ENCODE assay signal across 7 mouse cellular contexts in genomic region chr12:84174871-84175270, GRCm38 (mm10). TPM values are rescaled to one million over a fixed set of nuclear protein-coding genes. Genes with fewer than 3 reads are reported as not detected.
DNase-seq lines count a peak whose midpoint lies in the region; ATAC-seq and TF ChIP-seq lines count a peak whose summit lies in the region.

No protein-coding gene starts in this region.

- H3K36me3 ChIP-seq in G1E (replicated peaks), result peaks cover 85% of the 10 kb centered on the region
- peaks cover 39% of the 10 kb centered on the region for H3K36me3 ChIP-seq in heart, embryonic 10.5 days
- H3K36me3 ChIP-seq in kidney, embryonic 15.5 days, result peaks cover 38% of the 10 kb centered on the region

- H3K4me3 ChIP-seq in G1E (ENCODE audit: low read depth, low read length), result peak overlapping the region; percentile 65; the same call in 1 of the 2 replicates
- 0 out of 2 replicates have a peak overlapping the region, but pooled peaks have one; percentile 61 for H3K4me3 ChIP-seq in heart, embryonic 10.5 days
- peak overlapping the region; percentile 42; the same call in 1 of the 2 replicates for H3K4me3 ChIP-seq in kidney, embryonic 15.5 days (replicated peaks)

- peaks cover 96% of the 10 kb centered on the region for H3K4me1 ChIP-seq in G1E (ENCODE audit: insufficient read depth, low read depth, low read length)
- H3K4me1 ChIP-seq in heart, embryonic 10.5 days, result peaks cover 67% of the 10 kb centered on the region
- H3K4me1 ChIP-seq in kidney, embryonic 15.5 days, result peaks cover 68% of the 10 kb centered on the region

- ATAC-seq in G1E (ENCODE audit: extremely low read depth, insufficient number of reproducible peaks, low FRiP score, poor library complexity, severe bottlenecking), result no peak
- ATAC-seq in kidney, embryonic 15.5 days (replicated peaks; ENCODE audit: low FRiP score), result no peak; the same call in 1 of the 2 replicates

- H3K27me3 ChIP-seq in G1E (ENCODE audit: insufficient read depth, low read length), result no peaks in the 10 kb centered on the region
- H3K27me3 ChIP-seq in heart, embryonic 10.5 days (ENCODE audit: insufficient read depth, poor library complexity, severe bottlenecking), result no peaks in the 10 kb centered on the region
- H3K27me3 ChIP-seq in kidney, embryonic 15.5 days, result no peaks in the 10 kb centered on the region

- 78% methylated on average over 6 of the region's 6 CpGs for WGBS in heart, embryonic 10.5 days
- WGBS in kidney, embryonic 15.5 days, result 68% methylated on average over 6 of the region's 6 CpGs

- TF ChIP-seq CTCF in G1E (IDR thresholded peaks at IDR 0.05; ENCODE audit: low read depth, low read length), result no peak

- H3K9me3 ChIP-seq in G1E (replicated peaks), result no peaks in the 10 kb centered on the region
- H3K9me3 ChIP-seq in heart, embryonic 10.5 days, result no peaks in the 10 kb centered on the region
- no peaks in the 10 kb centered on the region for H3K9me3 ChIP-seq in kidney, embryonic 15.5 days (replicated peaks)

- DNase-seq in G1E (ENCODE audit: low spot score), result no peak
- DNase-seq in adrenal gland, postnatal 25 days, result peak; percentile 75
- no peak for DNase-seq in heart, embryonic 10.5 days (ENCODE audit: low spot score)
- DNase-seq in lung, postnatal 10 days, result peak; percentile 93
- DNase-seq in urinary bladder, postnatal 36 days (ENCODE audit: low spot score in 2 of 2), result peak; percentile 88 to 96
- DNase-seq in cerebellum, postnatal 25 days, result no peak

- H3K9ac ChIP-seq in kidney, embryonic 15.5 days, result peak overlapping the region; percentile 42; the same call in 1 of the 2 replicates

- peak overlapping the region; percentile 61 for H3K4me2 ChIP-seq in kidney, embryonic 15.5 days

- H3K27ac ChIP-seq in heart, embryonic 10.5 days, result peak overlapping the region; percentile 95
- peak overlapping the region; percentile 93 for H3K27ac ChIP-seq in kidney, embryonic 15.5 days

RNA-seq across cellular contexts. Expression of gene Pnma1, which starts 26.6 kb away (rescaled TPM):
- 0.58 and 0.83 TPM in 2 replicates for total RNA-seq in G1E (2014; fragmentation: Nextera tagmentation)
- 0.76 and 1.5 TPM in 2 replicates for total RNA-seq in G1E (2017)
- polyA plus RNA-seq in G1E (2012), result 0.14 TPM in 2 replicates
- total RNA-seq in adrenal gland, postnatal 25 days (2021), result 0.64 TPM in 1 of 2 replicates, not detected in the other
- 0.71 and 1.1 TPM in 2 replicates for polyA plus RNA-seq in heart, embryonic 10.5 days (2016; fragmentation: Nextera tagmentation; extraction: Ambion mirVana)
- 1.00 and 1.0 TPM in 2 replicates for polyA plus RNA-seq in kidney, embryonic 15.5 days (2015; fragmentation: Nextera tagmentation; extraction: Ambion mirVana)

RNA-seq across cellular contexts. Expression of gene Elmsan1, which starts 43.8 kb away (rescaled TPM):
- total RNA-seq in G1E (2014; fragmentation: Nextera tagmentation) (66.7 and 72.7 TPM in 2 replicates), G1E (2017) (21.0 and 21.4 TPM in 2 replicates)
- polyA plus RNA-seq in G1E (2012), result 125 and 140 TPM in 2 replicates
- 22.3 and 32.8 TPM in 2 replicates for total RNA-seq in adrenal gland, postnatal 25 days (2021)
- 8.0 and 10.5 TPM in 2 replicates for polyA plus RNA-seq in heart, embryonic 10.5 days (2016; fragmentation: Nextera tagmentation; extraction: Ambion mirVana)
- 8.7 and 10.8 TPM in 2 replicates for polyA plus RNA-seq in kidney, embryonic 15.5 days (2015; fragmentation: Nextera tagmentation; extraction: Ambion mirVana)

Comparison
In these comparisons a context has a peak if more than half of its experiments do, and no peak if none do; other contexts are left out.
1. DNase-seq: peak in adrenal gland, postnatal 25 days (single experiment), lung, postnatal 10 days (single experiment) and urinary bladder, postnatal 36 days (2 of 2); none in G1E (single experiment), heart, embryonic 10.5 days (single experiment) and cerebellum, postnatal 25 days (0 of 2).
2. RNA of gene Elmsan1, which starts 43.8 kb away (polyA plus RNA-seq): 125 to 140 TPM in G1E; 8.7 to 10.8 TPM in kidney, embryonic 15.5 days and 8.0 to 10.5 TPM in heart, embryonic 10.5 days; every median in the first group is over 10 times any median in the second.
3. Peak in every context shown above with its lines, with median percentiles within 50 percentile points of each other: H3K4me3 ChIP-seq.